Mouse (Mus musculus) CD4-positive helper T cell, adult 2 months (primary cell): Measurements from ENCODE around the gene Tagln2.

ENCODE experiments used
- DNase-seq: peaks from one replicate; pipeline ENCODE4 v3.0.0-alpha.2; 2012; ENCODE audit warnings: low read depth, missing footprints, low spot score

Tagln2 gene

DNA sequence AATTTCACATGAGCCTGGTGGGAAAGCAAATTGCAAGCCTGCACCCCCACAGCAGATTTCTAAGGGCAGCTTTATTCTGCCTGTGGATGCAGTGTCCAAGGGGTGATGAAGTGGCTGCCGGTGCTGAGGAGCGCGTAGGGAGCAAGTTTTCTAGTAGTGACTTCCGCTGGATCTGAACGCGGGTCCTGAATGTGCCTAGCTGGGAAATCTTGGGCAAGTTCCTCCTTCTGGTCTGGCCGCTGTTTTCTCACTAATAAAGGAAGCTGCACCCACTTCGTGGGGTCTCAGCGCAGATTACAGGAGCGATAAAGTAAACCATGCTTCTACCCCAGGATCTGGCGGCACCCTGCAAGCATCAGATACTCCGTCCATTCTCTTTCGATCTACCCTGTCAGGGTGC lies 18.7 kb upstream of the Tagln2 start:
- no peak for DNase-seq

DNA sequence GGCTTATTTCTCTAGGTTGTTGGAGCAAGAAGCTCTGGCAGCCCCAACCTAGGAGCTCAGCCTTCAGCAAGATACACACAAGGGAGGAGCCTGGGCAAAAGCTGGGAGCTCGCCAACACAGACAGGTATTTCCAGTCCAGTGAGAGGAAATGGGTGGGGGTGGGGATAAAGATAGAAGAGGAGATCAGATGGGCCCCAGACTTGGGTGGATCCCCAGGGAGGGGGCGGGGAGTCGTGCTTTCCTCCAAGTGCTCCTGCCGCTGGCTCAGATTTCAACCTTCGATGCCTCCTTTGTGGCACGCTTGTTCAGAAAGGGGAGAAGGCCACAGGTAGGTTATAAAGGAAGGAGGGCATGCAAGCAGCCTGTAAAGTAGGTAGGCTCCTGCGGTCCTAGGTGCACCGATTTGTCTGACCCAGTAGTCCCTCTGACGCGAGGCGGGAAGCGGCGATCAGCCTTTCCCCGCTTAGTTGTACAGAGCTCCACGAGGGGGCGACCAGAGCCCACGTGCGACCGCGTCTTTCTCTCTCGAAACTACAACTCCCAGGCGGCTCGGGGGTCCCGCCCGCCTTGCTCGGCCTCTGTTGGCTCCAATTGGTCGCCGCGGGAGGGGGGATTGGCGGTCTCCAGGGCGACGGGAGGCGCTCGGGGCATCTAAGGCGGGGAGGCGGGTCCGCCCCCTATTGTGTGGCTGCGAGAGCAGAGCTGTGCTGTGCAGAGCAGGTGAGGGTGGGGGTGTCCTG lies 18.1 kb upstream of the Tagln2 start, which contains the start of gene Igsf9:
Igsf9 (plus strand) TSS at position 249 of the 741 bp plus-strand sequence.
- peak; percentile 82 for DNase-seq

DNA sequence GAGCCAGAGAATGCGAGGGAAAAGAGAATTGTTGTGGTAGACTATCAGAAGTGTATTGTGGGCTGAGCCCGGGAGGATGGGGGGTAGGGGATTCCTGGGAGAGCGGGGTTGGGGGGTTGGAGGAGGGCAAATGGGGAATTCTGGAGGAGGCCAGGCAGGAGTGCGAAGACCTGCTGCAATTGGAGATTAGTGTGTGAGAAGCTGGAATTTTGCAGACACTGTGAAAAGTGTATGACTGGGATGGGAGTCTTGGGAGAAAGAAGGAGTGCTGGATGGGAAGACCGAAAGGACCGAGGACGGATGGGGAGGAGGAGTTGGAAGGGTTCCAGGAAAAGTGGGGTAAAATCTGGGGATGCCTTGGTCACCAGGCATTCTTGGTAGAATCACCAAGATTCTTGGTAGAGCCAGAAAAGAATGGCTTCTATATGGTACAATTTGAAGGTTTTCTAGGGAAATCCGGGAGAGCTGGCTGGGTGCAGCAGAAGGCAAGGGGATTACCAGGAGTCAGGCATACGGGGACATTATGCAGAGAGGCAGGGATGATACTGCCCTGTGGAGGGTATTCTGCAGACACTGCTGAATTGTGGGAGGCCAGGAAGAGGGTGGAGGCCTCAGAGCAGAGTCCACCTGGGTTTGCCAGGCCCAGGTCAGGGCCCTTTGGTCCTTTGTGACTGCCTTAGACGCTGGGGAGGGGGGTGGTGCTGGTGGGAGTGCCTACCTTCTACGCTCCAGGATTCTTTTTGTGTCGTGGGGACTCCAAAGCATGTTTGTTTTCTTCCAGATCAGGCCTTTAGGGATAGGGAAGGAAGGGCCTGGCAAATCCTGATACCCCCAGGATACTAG lies 17.1 kb upstream of the Tagln2 start:
- no peak for DNase-seq

DNA sequence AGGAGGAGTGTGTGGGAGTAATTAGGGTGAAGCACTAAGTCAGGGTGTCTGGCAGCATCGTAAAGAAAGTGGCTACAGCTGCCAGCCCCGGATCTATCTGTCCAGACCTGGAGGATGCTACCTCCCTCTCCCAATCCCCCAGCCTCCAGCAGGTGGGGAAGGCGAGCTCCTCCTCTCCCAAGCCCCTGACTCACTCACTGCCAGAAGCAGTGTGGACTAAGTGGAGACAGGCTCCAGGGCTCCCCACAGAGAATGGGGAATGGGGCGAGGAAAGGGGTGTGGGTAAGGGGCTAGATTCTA lies 16.5 kb upstream of the Tagln2 start:
- no peak for DNase-seq

DNA sequence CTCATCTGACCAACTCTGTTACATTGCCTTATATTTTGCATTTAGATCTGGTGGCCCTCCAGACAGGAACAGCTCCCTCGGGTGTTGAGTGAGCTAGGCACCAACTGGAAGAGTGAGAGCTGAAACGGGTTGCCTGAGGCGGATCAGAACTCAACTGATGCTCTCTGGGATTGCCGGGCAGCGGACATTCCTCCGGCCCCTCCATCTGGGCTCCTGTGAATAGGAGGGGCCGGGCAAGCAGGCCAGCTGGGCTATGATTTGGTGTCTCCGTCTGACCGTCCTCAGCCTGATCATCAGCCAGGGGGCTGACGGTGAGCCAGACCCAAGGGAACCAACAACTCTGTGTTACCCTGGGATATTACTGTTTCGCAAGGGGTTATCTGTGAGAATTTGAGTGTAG lies 15.6 kb upstream of the Tagln2 start:
- no peak for DNase-seq

DNA sequence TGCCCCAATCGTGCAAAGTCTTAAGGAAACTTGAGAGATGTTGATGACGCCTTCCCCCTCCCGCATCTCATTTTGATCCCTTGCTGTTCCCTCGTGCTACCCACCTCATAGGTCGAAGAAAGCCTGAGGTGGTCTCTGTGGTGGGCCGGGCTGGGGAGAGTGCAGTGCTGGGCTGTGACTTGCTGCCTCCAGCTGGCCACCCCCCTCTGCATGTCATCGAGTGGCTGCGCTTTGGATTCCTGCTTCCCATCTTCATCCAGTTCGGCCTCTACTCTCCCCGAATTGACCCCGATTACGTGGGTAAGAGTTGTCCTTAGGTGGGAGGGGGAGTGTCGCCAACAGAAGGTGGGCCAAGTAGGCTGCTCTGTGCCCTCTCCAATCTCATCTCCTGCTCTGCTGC lies 15.2 kb upstream of the Tagln2 start:
- no peak for DNase-seq

DNA sequence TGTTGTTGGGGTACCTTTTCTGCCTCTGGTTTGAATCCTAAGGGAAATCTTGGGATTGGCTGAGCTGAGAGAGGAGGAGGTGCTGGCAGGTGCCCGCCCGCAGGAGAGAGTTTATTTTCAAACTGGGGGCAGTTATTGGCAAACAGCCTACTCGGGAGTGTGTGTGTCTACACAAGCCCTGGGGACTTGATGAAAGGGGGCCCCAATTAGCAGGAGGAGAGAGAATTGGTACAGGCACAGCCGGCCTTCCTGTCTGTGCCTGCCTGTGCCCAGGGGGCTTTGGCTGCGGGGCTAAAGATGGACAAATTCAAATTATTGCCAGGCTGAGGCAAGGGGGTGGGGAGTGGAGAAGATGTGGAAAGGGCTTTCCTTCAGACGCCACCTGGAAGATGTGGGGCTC lies 14.0 kb upstream of the Tagln2 start:
- no peak for DNase-seq

DNA sequence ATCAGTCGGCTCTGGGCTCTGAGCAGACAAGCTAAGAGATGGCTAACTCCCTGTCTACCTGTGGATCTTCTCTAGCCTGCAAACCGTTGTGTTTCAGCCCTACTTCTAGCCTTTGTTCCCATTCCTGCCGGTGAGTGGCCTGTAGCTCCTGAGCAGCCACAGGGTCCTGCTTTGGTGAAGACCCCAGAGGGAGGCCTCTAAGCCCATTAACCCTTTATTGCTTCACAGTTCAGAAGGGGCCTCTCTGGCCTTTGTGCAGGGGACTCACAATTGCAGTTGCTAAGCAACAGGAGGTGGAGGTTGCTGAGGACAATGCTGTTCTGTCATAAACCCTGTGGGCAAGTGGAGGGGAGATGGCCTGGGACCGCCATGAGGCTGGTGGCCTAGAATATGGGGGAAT lies 13.6 kb upstream of the Tagln2 start:
- DNase-seq = no peak

DNA sequence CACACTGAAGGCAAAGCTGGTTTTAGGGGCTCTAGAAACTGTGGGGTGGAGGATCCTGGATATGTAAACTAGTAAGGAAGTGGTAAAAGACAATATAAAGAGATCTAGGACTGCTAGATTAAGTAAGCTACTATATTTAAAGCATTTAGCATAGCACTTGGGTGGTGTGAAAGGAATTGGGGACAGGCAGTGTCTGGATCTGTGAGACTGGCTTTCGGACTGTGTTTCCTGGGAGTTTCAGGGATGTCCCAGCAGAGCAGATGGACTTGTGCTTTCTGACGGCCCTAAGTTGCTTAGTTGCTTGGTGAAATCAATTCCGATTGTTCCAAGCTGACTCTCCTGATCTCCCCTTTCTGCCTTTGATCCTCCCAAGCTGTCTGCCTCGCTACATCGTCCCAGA lies 13.2 kb upstream of the Tagln2 start:
- DNase-seq = no peak

DNA sequence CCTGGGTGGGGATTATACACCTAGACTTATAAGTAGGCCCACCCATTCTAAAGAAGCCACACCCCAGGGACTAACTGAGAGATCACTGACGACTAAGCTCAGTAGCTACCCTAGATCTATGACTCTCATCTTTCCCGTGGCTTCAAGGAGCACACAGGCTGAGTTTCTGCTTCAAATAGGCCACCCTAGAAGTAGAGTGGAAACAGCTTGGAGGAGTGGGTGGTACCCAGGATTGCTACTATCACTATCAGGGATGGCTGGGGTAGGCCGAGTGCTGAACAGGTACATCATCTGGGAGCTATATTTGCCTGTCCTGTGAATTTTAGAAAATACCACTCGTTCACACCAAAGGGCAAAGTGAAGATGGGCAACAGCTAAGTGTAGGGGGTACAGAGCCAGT lies 12.0 kb upstream of the Tagln2 start:
- no peak for DNase-seq

DNA sequence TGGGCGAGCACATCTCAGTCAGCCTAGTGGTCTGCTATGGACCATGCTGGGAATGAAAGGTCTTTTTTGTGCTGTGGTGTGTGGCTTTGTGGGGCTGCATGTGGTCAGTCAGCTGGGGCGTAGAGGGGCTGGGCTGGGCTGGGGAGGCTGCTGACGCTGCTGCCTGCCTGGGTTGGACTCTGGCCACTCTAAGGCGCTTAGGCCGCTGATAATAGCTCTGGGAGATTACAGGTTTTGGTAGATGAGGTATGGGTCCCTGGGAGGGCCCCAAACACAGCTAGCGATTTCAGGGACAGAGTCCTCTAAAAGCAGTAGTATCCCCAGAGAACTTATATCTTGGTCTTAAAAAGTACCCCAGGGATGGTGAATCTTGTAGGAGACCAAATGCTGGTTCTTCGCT lies 11.0 kb upstream of the Tagln2 start:
- no peak for DNase-seq

DNA sequence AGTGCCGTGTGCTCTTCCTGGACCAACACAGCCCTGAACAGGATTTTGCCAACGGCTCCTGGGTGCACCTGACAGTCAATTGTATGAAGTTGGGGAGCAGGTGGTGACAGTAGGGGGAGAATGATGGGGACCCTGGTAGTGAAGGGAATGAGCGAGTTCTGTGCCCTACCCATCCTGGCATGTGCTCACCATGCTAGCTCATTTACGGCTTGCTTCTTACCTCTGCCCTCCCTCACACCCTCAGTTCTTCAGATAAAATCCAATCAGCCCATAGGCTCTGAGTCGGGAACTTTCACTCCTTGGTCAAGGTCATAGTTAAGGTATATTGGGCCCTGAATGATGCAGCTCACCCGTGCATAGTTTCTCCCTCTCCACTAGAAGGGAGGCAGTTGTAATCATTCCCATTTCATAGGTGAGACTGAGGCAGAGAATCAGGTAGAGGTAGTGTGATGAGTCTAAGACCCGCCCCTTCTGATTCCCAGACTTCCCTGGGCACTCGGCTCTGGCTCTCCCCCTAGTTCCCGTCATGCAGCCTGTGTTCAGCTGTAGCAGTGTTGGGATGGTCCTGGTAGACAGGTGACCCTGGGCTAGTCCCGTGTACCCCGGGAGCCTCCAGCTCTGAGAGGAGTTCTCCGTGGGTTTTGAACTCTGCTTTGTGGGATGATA lies 10.1 kb upstream of the Tagln2 start:
- DNase-seq = no peak

DNA sequence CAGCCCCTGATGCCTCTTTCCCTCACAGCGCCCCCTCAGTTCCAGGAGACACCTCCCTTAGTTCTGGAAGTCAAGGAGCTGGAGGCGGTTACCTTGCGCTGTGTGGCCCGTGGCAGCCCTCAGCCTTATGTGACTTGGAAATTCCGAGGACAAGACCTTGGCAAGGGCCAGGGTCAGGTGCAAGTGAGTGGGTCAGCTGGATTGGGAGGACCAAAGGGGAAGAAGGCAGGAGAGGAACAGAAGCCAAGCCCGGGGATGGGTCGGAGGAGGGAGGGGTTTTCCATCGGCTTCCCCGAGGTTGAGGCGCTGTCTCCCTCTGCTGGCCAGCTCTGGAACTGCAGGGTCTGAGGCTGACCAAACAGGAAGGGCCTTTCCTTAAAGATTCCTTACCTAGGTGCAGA lies 9.6 kb upstream of the Tagln2 start:
- peak; percentile 68 for DNase-seq

DNA sequence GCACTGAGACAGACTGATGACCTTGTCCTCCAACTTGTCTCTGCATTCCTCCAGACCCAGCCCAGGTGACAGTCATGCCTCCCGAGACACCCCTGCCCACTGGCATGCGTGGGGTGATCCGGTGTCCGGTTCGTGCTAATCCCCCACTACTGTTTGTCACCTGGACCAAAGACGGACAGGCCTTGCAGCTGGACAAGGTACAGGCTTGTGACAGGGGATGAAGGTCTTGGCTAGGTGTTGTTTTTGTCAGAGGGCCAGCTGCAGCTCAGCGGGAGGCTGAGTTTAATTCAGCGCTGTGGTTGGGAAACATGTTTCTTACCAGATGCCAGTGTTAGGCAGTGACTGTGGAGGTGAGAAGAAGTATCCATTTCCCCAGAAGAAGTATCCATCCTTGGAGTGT lies 7.8 kb upstream of the Tagln2 start:
- no peak for DNase-seq

DNA sequence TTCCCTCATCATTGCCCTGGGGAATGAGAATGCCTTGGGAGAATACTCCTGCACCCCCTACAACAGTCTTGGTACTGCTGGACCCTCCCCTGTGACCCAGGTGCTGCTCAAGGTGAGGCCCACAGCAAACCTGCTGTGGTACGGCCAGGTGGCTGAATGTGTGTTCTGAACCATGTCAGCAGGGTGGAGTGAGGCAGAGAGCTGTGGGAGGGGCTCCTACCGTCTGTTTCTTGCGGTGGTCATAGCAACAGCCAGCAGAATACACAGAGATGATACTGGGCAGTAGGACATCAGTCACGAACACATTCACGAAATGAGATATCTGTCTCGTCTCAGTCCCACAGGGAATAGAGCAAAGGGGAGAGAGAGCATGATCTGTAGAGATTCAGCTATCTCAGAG lies 6.3 kb upstream of the Tagln2 start:
- no peak for DNase-seq

DNA sequence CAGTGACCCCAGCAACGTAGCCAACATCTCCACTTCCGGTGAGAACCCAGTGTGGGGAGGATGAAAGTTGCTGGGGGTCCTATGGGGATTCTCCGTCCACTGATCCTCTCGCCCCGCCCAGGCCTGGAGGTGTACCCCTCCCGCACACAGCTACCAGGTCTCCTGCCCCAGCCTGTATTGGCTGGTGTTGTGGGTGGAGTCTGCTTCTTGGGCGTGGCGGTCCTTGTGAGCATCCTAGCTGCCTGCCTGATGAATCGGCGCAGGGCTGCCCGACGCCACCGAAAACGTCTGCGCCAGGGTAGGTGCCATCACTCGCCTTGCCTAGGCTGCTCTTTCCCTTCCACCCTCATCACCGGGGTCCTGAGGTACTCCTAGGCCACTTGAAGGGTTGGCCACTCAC lies 3.8 kb upstream of the Tagln2 start:
- DNase-seq = no peak

DNA sequence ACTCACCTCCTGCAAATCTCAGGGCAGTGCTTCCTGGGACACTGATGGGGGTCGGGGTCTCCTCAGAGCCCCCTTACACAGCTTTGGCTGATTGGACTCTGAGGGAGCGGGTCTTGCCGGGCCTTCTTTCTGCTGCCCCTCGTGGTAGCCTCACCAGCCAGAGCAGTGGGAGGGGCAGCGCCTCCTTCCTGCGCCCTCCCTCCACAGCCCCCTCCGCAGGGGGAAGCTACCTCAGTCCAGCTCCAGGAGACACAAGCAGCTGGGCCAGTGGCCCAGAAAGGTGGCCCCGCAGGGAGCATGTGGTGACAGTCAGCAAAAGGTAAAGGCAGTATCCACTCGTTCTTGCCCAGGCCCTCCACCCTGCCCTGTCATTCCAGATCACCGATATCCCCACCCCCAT lies 2.4 kb upstream of the Tagln2 start:
- DNase-seq = no peak

DNA sequence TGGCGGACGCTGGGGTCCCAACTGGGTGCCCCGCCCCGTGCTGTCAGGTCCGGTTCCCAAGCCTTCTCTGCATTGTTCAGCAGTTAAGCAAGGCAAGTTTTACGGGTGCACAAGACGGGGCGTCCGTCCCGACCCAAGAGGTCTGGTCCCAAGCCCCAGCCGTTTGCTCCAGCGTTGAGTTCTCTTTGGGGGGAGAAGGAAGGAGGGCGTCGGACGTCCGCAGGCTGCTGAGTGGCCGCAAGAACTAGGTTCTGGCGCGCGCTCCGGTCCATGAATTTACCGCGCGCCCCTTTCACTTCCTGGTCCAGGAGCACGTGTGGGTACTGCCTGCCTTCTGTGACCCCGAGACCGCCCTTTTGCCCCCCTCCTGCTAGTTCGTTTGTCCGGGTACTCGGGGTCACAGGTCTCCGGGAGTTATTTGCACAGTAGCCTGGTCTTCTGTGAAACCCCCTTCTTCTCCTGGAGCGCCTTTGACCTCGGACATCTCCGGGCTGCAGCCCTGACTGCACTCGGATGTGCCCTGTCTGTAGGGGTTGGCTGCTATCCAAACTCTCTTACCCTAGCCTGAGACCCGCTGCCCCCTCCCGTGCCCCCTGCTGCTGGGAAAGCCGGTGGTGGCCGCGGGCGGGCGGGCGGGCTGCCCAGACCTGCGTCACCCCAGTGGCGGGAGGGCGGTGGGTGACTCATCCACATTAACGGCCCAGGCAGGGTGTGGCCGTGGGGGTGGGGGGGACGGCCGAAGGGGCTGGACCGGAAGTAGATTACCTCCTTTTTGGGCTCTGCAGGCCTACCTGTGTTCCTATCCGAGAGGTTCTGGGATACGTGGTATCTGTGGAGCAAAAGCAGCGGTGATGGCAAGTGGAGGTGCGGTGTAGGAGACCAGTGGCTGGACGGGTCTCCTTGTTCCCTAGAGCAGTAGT lies 864 bp downstream of the Tagln2 start:
- DNase-seq = peak; percentile 80

DNA sequence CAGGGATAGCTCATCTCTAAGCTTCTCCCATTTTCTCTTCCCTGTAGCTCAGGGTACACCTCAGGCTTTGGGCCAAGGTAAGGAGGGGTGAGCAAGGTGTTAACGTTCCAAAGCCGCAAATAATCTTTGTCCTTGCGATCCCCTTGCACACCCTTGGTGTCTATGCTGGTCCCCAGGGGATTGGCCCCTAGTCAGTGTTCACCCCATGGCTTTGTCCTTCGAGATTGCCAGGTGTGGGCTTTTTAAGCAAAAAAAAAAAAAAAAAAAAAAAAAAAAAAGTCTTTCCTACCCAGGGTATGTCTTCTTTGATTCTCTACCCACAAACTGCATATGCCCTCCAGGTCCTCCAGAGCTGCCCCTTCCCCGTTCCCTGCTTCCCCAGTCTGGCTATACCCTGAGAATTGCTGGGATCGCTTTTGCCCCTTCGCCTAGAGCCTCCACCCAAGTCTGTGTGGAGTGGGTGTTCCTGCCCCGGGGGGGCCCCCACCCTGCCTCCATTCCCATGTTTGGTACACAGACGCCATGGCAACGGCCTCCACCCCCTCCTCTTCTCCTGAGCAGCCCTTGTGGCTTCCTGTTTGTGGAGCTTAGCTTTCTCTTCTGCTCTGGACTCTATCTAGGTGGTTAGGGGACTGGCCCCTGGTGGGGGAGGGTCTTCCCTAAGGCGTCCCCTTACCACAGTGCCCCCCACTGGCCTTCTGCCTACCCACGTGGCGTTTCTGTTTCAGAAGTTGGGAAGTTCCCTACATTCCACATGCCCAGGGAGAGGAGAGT lies 1.7 kb downstream of the Tagln2 start:
- peak; percentile 91 for DNase-seq

DNA sequence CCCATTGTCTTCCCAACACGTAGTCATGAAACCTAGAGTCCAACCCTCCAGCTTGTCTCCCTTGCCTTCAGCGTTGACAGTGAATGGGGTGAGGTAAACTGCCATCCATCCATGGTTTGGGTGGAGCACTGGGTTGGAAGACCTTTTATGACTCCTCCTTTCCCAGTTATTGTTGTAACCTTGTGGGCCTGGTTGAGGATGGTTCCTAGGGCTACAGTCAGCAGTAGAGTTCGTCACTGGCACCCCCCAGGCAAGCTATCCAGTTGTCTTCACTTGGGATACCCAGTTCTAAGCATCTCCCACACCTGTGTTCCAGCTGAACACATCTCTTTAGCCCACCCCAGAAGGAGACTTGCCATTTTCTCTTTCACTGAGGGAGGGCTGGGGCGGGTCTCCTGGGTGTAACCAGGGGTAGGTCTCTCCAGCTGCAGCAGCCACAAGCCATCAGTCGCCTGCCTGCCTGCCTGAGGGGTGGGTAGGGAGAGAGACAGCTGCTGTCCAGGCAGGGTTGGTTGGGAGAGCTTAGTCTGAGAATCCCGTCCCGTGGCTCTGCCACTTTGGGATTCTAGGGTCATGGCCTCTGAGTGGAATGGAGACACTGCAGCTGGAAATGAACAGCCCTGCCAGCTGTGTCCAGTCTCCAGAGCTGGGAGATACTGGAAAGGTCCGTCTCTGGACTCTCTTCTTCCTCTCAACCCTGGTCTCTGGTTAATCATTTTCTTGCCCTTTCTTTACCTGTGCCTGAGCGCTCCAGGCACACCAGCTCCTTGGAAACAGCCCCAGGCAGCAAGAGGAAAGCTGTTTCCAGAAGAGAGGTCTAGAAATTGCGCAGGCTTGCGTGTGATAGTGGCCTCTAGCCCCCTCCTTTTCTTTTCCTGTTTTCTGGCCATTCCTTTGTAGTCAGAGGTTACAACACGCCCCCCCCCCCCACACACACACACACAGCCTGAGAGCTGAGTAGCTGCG lies 2.6 kb downstream of the Tagln2 start:
- DNase-seq = peak; percentile 36
